Mouse (Mus musculus): Measurements from ENCODE around the gene Prr12.

DNA sequence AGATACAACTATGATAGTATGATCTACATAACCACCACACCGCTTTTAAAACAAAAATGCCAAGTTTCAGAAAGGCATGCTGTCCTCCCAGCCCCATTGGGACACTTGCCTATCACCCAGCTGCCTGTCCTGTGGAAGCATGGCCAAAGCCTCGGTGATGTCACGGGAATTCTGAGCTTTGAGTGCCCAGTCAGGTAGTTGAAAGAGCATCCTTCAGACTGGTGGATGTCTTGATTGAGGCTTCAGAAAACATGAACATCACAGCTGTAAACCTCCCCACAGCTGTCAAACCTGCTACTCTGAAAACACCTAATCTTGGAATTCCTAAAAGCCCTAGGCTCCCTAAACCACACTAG, 38.6 kb downstream of the Prr12 start:
- TF ChIP-seq CTCF (IDR thresholded peaks at IDR 0.05) (no peak), POLR2A (IDR thresholded peaks at IDR 0.05; ENCODE audit: insufficient read depth, low read depth, low read length) (no peak), EP300 (IDR thresholded peaks at IDR 0.05; ENCODE audit: insufficient read depth, low read depth, low read length) (no peak)

Measured in heart, adult 2 months (tissue).